Mouse (Mus musculus): Measurements from ENCODE around the gene Kcnj15.

DNA sequence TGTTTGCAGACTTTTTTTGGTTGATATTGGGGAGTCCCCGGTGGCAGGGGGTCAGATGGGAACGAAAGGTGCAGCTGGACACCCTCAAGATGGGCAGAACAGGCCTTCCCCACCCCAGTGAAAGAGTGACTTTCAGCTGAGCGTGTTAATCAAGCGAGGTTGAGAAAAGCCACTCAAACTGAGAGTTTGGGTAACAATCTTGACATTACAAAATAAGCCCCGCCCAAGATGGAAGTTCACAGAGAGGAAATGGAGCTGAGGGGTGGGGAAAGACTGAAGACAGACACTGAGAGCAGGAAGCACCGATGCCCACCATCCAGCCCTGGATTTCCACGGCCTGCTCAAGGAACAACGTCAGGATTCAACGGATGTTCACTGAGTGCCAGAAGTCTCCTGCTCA is 91.2 kb downstream of the Kcnj15 start:
- no peak for TF ChIP-seq GATA1 (IDR thresholded peaks at IDR 0.05; ENCODE audit: borderline replicate concordance, low read length)
- TF ChIP-seq FLI1 (IDR thresholded peaks at IDR 0.05; ENCODE audit: low read length), result no peak
